Mouse (Mus musculus): ENCODE data around the gene Ces3b. TPM values are rescaled to one million over a fixed set of nuclear protein-coding genes. Genes with fewer than 3 reads are reported as not detected.
A peak's percentile ranks its signal among the peaks of the same experiment; 100 is the strongest.
"Not testable (repeated sequence)": the region's sequence is repeated elsewhere in the genome, so short reads cannot be mapped to it uniquely, and the experiment has no call there.

Gene Ces3b
- polyA plus RNA-seq (2014; fragmentation: Nextera tagmentation; extraction: Ambion mirVana), result not detected in 2 replicates

DNA sequence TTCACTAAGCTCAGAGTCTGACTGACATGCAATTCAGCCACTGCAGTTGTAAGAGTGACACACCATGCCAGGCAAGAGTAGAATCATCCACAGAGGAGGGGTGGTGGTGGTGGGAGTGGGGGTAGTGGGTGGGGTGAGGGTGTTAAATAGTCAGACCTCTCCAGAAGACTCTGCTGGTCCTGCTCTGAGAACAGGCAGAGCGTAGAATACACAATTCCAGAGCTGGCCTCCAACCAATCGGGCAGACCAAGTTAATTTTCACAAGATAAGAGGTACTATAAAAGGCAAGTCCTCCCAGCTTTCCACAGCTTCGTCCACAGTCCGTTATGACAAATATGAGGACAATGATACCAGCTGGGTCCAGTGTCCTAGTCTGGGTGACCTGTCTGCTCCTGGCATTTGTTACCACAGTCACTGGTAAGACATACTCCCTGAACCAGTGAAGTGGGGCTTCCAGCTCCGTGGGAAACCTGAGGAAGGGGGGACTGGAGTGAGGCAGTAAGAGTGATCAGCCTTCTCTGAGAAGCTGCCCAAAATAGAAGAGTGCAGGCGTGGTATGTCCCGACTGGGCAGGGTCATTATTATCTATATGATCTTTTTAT, at the start of gene Ces3b:
Gene Ces3b (plus strand): TSS at position 305 of the 602 bp plus-strand sequence.
- no peaks in the 10 kb centered on the region for H3K9me3 ChIP-seq (ENCODE audit: control insufficient read depth, low read length)
- H3K27ac ChIP-seq (ENCODE audit: low read depth, low read length), result no peak within 1 kb of the TSS
- H3K36me3 ChIP-seq (ENCODE audit: control insufficient read depth, insufficient read depth, low read length), result no peaks in the 10 kb centered on the region
- WGBS, result 85% methylated on average over 7 of the region's 7 CpGs
- no peaks in the 10 kb centered on the region for H3K4me1 ChIP-seq (replicated peaks; ENCODE audit: control insufficient read depth, insufficient read depth, low read length)
- no peak within 1 kb of the TSS for H3K9ac ChIP-seq (ENCODE audit: low read length)
- H3K4me2 ChIP-seq (ENCODE audit: low read depth, low read length, severe bottlenecking), result no peak within 1 kb of the TSS
- H3K27me3 ChIP-seq (ENCODE audit: control insufficient read depth, insufficient read depth, low read length), result no peaks in the 10 kb centered on the region
- ATAC-seq (replicated peaks; ENCODE audit: low FRiP score) (no peak), DNase-seq (ENCODE audit: low spot score) (no peak)
- no peak within 1 kb of the TSS for H3K4me3 ChIP-seq (ENCODE audit: low read depth, low read length)

DNA sequence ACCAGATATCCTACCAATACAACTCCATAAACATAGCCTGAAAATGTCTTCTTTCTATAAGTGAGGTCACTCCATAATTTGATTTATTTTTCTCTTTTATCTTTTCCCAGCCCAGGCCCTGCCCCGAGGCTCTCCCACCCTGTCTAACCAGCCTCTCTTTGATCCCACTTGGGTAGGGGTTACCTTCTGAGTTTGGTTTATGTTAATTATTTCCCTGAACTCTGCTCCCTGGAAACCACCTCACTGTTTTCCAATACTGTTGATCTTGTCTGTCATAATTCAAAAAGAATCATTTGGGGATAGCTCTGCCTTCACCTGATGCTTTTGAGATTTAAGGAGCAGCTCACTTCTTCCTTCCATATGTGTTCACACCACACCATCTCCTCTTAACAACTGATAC, 40.0 kb upstream of the Ces3b start:
- H3K27me3 ChIP-seq (ENCODE audit: control insufficient read depth, insufficient read depth, low read length), result no peaks in the 10 kb centered on the region
- DNase-seq (ENCODE audit: low spot score) (no peak), ATAC-seq (replicated peaks; ENCODE audit: low FRiP score) (no peak)
- H3K27ac ChIP-seq (ENCODE audit: low read depth, low read length), result no peak overlapping the region
- H3K9ac ChIP-seq (ENCODE audit: low read length), result no peak overlapping the region
- no peak overlapping the region for H3K4me2 ChIP-seq (ENCODE audit: low read depth, low read length, severe bottlenecking)
- H3K4me3 ChIP-seq (ENCODE audit: low read depth, low read length), result no peak overlapping the region
- WGBS, result 70% methylated on average over 1 of the region's 1 CpGs
- H3K9me3 ChIP-seq (ENCODE audit: control insufficient read depth, low read length), result no peaks in the 10 kb centered on the region
- H3K4me1 ChIP-seq (replicated peaks; ENCODE audit: control insufficient read depth, insufficient read depth, low read length), result no peaks in the 10 kb centered on the region
- no peaks in the 10 kb centered on the region for H3K36me3 ChIP-seq (ENCODE audit: control insufficient read depth, insufficient read depth, low read length)

DNA sequence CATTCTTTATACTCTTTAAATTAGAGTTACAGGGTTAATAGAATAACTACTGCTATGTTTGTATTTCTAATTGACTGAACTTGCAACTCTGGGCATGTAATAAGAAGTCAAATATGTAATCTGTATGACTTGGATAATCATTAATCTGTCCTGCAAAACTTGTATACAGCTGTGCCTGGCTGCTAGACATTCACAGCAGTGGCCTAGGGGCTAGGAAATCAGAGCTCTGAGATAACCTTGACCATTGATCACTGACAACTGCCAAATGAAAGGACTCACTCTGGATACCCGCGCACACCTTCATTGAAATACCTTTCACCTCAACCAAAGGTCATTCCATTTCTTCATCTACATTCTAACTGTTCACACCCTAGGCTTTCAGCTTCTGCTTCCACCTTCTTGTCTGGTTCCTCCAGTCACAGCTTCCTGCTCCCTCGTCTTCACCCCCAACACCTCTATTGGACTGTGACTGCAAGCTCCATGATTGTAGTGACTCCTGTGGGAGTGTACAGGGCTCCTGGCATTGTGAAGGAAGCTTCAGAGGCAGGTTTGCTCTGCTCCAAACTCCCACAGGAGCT, 37.6 kb upstream of the Ces3b start:
- H3K4me2 ChIP-seq (ENCODE audit: low read depth, low read length, severe bottlenecking), result no peak overlapping the region
- ATAC-seq (replicated peaks; ENCODE audit: low FRiP score), result no peak
- H3K9ac ChIP-seq (ENCODE audit: low read length), result no peak overlapping the region
- no peaks in the 10 kb centered on the region for H3K36me3 ChIP-seq (ENCODE audit: control insufficient read depth, insufficient read depth, low read length)
- H3K9me3 ChIP-seq (ENCODE audit: control insufficient read depth, low read length), result no peaks in the 10 kb centered on the region
- H3K4me1 ChIP-seq (replicated peaks; ENCODE audit: control insufficient read depth, insufficient read depth, low read length), result no peaks in the 10 kb centered on the region
- DNase-seq (ENCODE audit: low spot score), result no peak
- no peak overlapping the region for H3K4me3 ChIP-seq (ENCODE audit: low read depth, low read length)
- H3K27me3 ChIP-seq (ENCODE audit: control insufficient read depth, insufficient read depth, low read length), result no peaks in the 10 kb centered on the region
- no peak overlapping the region for H3K27ac ChIP-seq (ENCODE audit: low read depth, low read length)
- WGBS, result 96% methylated on average over 3 of the region's 3 CpGs

DNA sequence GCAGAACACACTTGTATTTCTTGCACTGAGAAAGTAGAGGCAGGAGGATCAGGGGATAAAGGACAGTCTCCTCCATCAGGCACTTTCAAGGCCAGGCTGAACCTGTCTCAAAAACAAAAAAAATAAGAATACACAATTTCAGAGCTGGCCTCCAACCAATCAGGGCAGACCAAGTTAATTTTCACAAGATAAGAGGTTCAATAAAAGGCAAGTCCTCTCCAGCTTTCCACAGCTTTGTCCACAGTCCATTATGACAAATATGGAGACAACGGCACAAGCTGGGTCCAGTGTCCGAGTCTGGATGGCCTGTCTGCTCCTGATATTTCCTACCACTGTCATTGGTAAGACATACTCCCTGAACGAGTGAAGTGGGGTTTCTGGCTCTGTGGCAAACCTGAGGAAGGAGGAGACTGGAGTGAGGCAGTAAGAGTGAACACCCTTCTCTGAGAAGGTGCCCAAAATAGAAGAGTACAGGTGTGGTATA, 35.1 kb upstream of the Ces3b start, which contains the start of gene Ces3a:
Gene Ces3a (plus strand): TSS at position 231 of the 484 bp plus-strand sequence.
- Histone ChIP-seq H3K36me3 (ENCODE audit: control insufficient read depth, insufficient read depth, low read length) (no peaks in the 10 kb centered on the region), H3K27ac (ENCODE audit: low read depth, low read length) (no peak within 1 kb of the TSS), H3K4me1 (replicated peaks; ENCODE audit: control insufficient read depth, insufficient read depth, low read length) (no peaks in the 10 kb centered on the region), H3K9ac (ENCODE audit: low read length) (no peak within 1 kb of the TSS), H3K4me3 (ENCODE audit: low read depth, low read length) (no peak within 1 kb of the TSS), H3K4me2 (ENCODE audit: low read depth, low read length, severe bottlenecking) (no peak within 1 kb of the TSS), H3K27me3 (ENCODE audit: control insufficient read depth, insufficient read depth, low read length) (no peaks in the 10 kb centered on the region), H3K9me3 (ENCODE audit: control insufficient read depth, low read length) (no peaks in the 10 kb centered on the region)
- 80% methylated on average over 3 of the region's 3 CpGs for WGBS
- no peak for DNase-seq (ENCODE audit: low spot score)
- no peak for ATAC-seq (replicated peaks; ENCODE audit: low FRiP score)

DNA sequence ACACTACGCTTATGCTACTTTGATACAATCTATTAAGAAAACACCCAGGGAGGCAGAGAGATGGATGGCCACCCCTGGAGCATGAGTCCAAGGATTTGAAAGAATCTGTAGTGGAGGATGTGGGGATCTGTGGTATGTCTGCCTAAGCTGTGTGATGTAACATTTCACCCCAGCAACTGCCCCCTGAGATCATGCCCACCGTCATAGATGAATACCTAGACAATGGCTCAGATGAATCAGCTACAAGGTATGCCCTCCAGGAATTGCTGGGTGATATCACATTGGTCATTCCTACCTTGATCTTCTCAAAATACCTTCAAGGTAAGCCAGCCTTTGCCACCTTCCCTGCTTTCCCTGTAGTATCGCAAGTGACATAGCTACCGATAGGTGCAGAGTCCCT, 27.3 kb upstream of the Ces3b start:
- no peak overlapping the region for H3K4me2 ChIP-seq (ENCODE audit: low read depth, low read length, severe bottlenecking)
- ATAC-seq (replicated peaks; ENCODE audit: low FRiP score) (no peak), DNase-seq (ENCODE audit: low spot score) (no peak)
- 92% methylated on average over 4 of the region's 4 CpGs for WGBS
- no peaks in the 10 kb centered on the region for H3K36me3 ChIP-seq (ENCODE audit: control insufficient read depth, insufficient read depth, low read length)
- no peaks in the 10 kb centered on the region for H3K4me1 ChIP-seq (replicated peaks; ENCODE audit: control insufficient read depth, insufficient read depth, low read length)
- H3K4me3 ChIP-seq (ENCODE audit: low read depth, low read length), result no peak overlapping the region
- no peaks in the 10 kb centered on the region for H3K9me3 ChIP-seq (ENCODE audit: control insufficient read depth, low read length)
- H3K9ac ChIP-seq (ENCODE audit: low read length), result no peak overlapping the region
- no peaks in the 10 kb centered on the region for H3K27me3 ChIP-seq (ENCODE audit: control insufficient read depth, insufficient read depth, low read length)
- no peak overlapping the region for H3K27ac ChIP-seq (ENCODE audit: low read depth, low read length)

DNA sequence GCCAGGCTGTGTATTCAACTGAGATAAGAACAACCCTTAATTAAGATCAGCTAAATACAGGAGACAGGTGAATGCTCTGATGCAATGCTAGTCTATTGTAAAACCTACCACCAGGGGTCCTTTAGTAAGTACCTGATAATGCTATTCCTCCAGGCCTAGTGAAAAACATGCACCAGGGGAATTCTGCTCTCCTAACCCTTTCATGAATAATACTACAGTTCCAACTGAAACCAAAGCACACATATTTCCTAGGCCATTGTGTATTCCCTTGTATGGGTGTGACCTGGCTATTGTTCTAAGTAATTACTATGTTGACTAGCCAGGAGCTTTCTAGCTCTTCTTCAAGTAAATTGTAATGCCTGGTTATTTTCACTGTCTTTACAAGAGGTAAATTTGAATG, 23.5 kb upstream of the Ces3b start:
- no peaks in the 10 kb centered on the region for H3K27me3 ChIP-seq (ENCODE audit: control insufficient read depth, insufficient read depth, low read length)
- no peak overlapping the region for H3K9ac ChIP-seq (ENCODE audit: low read length)
- no peak overlapping the region for H3K4me3 ChIP-seq (ENCODE audit: low read depth, low read length)
- H3K27ac ChIP-seq (ENCODE audit: low read depth, low read length), result no peak overlapping the region
- no peak for DNase-seq (ENCODE audit: low spot score)
- no peak for ATAC-seq (replicated peaks; ENCODE audit: low FRiP score)
- H3K4me2 ChIP-seq (ENCODE audit: low read depth, low read length, severe bottlenecking), result no peak overlapping the region
- no peaks in the 10 kb centered on the region for H3K9me3 ChIP-seq (ENCODE audit: control insufficient read depth, low read length)
- H3K36me3 ChIP-seq (ENCODE audit: control insufficient read depth, insufficient read depth, low read length), result no peaks in the 10 kb centered on the region
- H3K4me1 ChIP-seq (replicated peaks; ENCODE audit: control insufficient read depth, insufficient read depth, low read length), result no peaks in the 10 kb centered on the region

DNA sequence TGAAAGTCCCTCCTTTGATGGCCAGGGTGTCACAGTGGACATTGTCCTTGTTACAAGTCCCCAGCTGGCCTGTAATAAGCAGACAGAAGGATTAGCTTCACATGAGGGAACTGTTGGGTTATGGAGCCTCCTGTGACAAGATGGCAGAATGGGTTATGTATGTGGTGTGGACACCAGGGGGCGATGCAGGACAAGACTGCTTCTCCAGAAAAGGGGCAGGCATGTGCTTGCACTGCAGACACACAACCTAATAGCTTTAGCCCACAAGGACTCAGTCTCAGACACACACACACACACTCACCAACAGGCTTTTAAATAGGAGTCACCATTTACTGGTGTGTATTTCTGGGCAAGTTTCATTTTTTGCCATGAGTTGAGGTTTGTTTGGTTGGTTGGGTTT, 16.8 kb upstream of the Ces3b start:
- Histone ChIP-seq H3K9me3 (ENCODE audit: control insufficient read depth, low read length) (no peaks in the 10 kb centered on the region), H3K9ac (ENCODE audit: low read length) (no peak overlapping the region), H3K27me3 (ENCODE audit: control insufficient read depth, insufficient read depth, low read length) (no peaks in the 10 kb centered on the region), H3K36me3 (ENCODE audit: control insufficient read depth, insufficient read depth, low read length) (no peaks in the 10 kb centered on the region), H3K27ac (ENCODE audit: low read depth, low read length) (no peak overlapping the region), H3K4me2 (ENCODE audit: low read depth, low read length, severe bottlenecking) (no peak overlapping the region), H3K4me1 (replicated peaks; ENCODE audit: control insufficient read depth, insufficient read depth, low read length) (no peaks in the 10 kb centered on the region), H3K4me3 (ENCODE audit: low read depth, low read length) (no peak overlapping the region)
- DNase-seq (ENCODE audit: low spot score) (peak; percentile 81), ATAC-seq (replicated peaks; ENCODE audit: low FRiP score) (peak; percentile 53; the same call in 1 of the 2 replicates)
- WGBS, result 0% methylated on average over 1 of the region's 1 CpGs

DNA sequence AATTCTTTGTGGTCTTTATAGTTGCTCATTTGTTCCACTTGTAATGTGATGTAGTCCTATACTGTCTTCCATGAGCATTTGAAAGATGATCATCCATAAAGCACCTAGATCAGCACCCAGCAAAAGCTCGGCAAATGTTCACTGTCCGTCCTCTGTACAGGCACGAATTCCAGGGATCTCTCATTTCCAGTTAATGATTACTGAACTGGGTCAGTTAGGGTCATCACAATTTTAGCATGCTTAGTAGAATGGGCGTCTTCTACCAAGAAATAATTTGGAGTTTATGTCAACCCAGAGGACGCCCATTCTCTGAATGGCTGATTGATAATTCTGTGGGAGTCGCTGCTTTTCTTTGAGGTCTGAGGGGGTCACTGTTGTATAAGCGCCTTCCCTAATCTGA, 15.6 kb upstream of the Ces3b start:
- H3K27ac ChIP-seq (ENCODE audit: low read depth, low read length); H3K27me3 ChIP-seq (ENCODE audit: control insufficient read depth, insufficient read depth, low read length); H3K4me2 ChIP-seq (ENCODE audit: low read depth, low read length, severe bottlenecking); H3K36me3 ChIP-seq (ENCODE audit: control insufficient read depth, insufficient read depth, low read length); H3K9me3 ChIP-seq (ENCODE audit: control insufficient read depth, low read length); H3K4me3 ChIP-seq (ENCODE audit: low read depth, low read length); DNase-seq (ENCODE audit: low spot score); ATAC-seq (replicated peaks; ENCODE audit: low FRiP score); H3K9ac ChIP-seq (ENCODE audit: low read length); H3K4me1 ChIP-seq (replicated peaks; ENCODE audit: control insufficient read depth, insufficient read depth, low read length): not testable (repeated sequence)
- 81% methylated on average over 7 of the region's 7 CpGs for WGBS

DNA sequence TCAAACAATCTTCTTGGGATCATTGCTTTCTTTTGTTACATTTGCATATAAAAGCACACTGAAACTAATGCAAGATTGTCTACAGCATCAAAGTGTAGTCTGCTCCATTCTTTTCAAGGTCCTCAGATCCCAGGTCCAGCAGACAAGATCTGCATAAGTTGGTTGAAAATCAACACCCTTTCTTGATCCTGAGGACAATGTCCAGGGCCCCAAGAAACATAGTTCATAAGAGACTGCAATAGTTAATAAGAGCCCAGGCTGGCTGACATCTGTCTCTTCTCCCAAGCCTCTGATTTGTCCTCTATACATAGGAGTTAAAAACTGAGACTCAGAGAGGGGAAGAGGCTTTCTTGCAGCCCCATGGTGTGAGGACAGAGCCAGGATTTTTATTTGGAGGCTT, 14.6 kb upstream of the Ces3b start:
- DNase-seq (ENCODE audit: low spot score), result no peak
- H3K27ac ChIP-seq (ENCODE audit: low read depth, low read length), result no peak overlapping the region
- H3K4me2 ChIP-seq (ENCODE audit: low read depth, low read length, severe bottlenecking), result no peak overlapping the region
- H3K36me3 ChIP-seq (ENCODE audit: control insufficient read depth, insufficient read depth, low read length), result no peaks in the 10 kb centered on the region
- ATAC-seq (replicated peaks; ENCODE audit: low FRiP score), result no peak
- H3K4me3 ChIP-seq (ENCODE audit: low read depth, low read length), result no peak overlapping the region
- no peak overlapping the region for H3K9ac ChIP-seq (ENCODE audit: low read length)
- no peaks in the 10 kb centered on the region for H3K27me3 ChIP-seq (ENCODE audit: control insufficient read depth, insufficient read depth, low read length)
- no peaks in the 10 kb centered on the region for H3K4me1 ChIP-seq (replicated peaks; ENCODE audit: control insufficient read depth, insufficient read depth, low read length)
- H3K9me3 ChIP-seq (ENCODE audit: control insufficient read depth, low read length), result no peaks in the 10 kb centered on the region

Data from forebrain, embryonic 11.5 days (tissue).